Comparison of ENCODE assay signal across 8 mouse cellular contexts in the genomic region with DNA sequence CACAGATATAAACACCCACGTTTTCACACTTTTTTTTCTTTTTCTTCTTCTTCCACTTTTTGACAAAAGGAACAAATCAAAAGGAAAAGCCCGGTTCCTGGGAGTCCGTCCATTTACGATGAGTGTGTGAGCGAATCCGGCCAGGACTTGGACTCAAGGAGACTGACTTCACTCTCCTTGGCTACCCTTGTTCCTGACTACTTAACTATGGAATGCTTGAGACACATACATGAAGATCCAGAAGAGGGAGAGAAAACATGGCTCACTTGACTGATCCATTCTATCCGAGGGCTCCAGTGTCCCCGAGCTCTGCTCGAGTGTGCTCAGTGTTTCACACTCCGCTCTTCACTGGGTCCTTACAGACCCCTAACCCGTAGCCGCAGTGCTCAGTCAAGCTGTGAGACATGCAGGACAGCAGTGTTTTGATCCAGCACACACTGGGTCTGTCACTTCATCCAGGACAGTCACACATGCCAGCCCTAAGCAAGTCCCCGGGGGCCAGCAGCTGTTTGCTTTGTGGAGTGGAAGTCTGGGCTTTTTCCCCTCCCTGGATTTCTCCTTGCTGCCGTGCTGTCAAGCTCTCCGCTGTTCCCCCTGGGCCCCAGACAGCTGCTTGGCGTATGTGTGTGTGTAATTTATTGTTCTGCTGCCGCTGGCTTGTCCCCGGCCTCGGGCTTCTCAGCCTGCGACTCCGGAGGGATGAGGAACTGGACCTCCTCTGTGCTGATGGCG. TPM values are rescaled to one million over a fixed set of nuclear protein-coding genes. Genes with fewer than 3 reads are reported as not detected.
DNase-seq lines count a peak whose midpoint lies in the region; ATAC-seq lines count a peak whose summit lies in the region.

No protein-coding gene starts in this region.

- peak; percentile 8 for DNase-seq in urinary bladder, postnatal 25 days (ENCODE audit: low spot score)
- DNase-seq in urinary bladder, adult 2 months (ENCODE audit: low spot score): no peak
- DNase-seq in heart, adult 11 months: peak; percentile 97
- DNase-seq in retina, postnatal 1 day: peak; percentile 66
- no peak for DNase-seq in layer of hippocampus, adult 9-10 months (ENCODE audit: low spot score)
- no peak for DNase-seq in right cerebral cortex, postnatal 14 days

- peaks cover 8% of the 10 kb centered on the region; the same call in 1 of the 2 replicates for H3K4me1 ChIP-seq in intestine, embryonic 15.5 days (replicated peaks)

- H3K4me3 ChIP-seq in intestine, embryonic 15.5 days (replicated peaks): no peak overlapping the region

- H3K27me3 ChIP-seq in intestine, embryonic 15.5 days (replicated peaks): no peaks in the 10 kb centered on the region

- peak overlapping the region; percentile 37 for H3K4me2 ChIP-seq in intestine, embryonic 15.5 days (replicated peaks)

- peak; percentile 40; the same call in 1 of the 2 replicates for ATAC-seq in intestine, embryonic 15.5 days
- no peak for ATAC-seq in erythroblast, adult 5-6 weeks (replicated peaks; ENCODE audit: low FRiP score, poor library complexity, severe bottlenecking)

- no peaks in the 10 kb centered on the region for H3K9me3 ChIP-seq in intestine, embryonic 15.5 days

- H3K27ac ChIP-seq in intestine, embryonic 15.5 days: peak overlapping the region; percentile 70

- H3K36me3 ChIP-seq in intestine, embryonic 15.5 days: peaks cover 19% of the 10 kb centered on the region; the same call in 1 of the 2 replicates

- no peak overlapping the region for H3K9ac ChIP-seq in intestine, embryonic 15.5 days

- 44% methylated on average over 22 of the region's 22 CpGs for WGBS in intestine, embryonic 15.5 days

RNA-seq across cellular contexts. Expression of a gene that starts 10.6 kb away (rescaled TPM):
- 18.8 and 19.3 TPM in 2 replicates for polyA plus RNA-seq in urinary bladder, adult 2 months (2012; rRNA removed)
- polyA plus RNA-seq in intestine, embryonic 15.5 days (2015; fragmentation: Nextera tagmentation; extraction: Ambion mirVana): 30.4 and 30.6 TPM in 2 replicates
- 1.9 and 8.8 TPM in 2 replicates for total RNA-seq in erythroblast, adult 5-6 weeks (2015; ENCODE audit: low replicate concordance)
- total RNA-seq in erythroblast, adult 5-6 weeks (2017; ENCODE audit: low replicate concordance): 4.9 and 7.5 TPM in 2 replicates

RNA-seq across cellular contexts. Expression of a gene that starts 16.0 kb away (rescaled TPM):
- polyA plus RNA-seq in urinary bladder, adult 2 months (2012; rRNA removed): 2.9 and 3.5 TPM in 2 replicates
- polyA plus RNA-seq in intestine, embryonic 15.5 days (2015; fragmentation: Nextera tagmentation; extraction: Ambion mirVana): 4.8 and 4.9 TPM in 2 replicates
- total RNA-seq in erythroblast, adult 5-6 weeks (2015; ENCODE audit: low replicate concordance): 2.9 and 4.0 TPM in 2 replicates
- 2.3 and 2.5 TPM in 2 replicates for total RNA-seq in erythroblast, adult 5-6 weeks (2017; ENCODE audit: low replicate concordance)

RNA-seq across cellular contexts. Expression of a gene that starts 28.4 kb away (rescaled TPM):
- 0.22 and 0.37 TPM in 2 replicates for polyA plus RNA-seq in urinary bladder, adult 2 months (2012; rRNA removed)
- 41.9 and 53.7 TPM in 2 replicates for polyA plus RNA-seq in intestine, embryonic 15.5 days (2015; fragmentation: Nextera tagmentation; extraction: Ambion mirVana)
- 25.9 and 29.8 TPM in 2 replicates for total RNA-seq in erythroblast, adult 5-6 weeks (2015; ENCODE audit: low replicate concordance)
- 47.8 and 56.3 TPM in 2 replicates for total RNA-seq in erythroblast, adult 5-6 weeks (2017; ENCODE audit: low replicate concordance)

Comparison
In these comparisons a context has a peak if more than half of its experiments do, and no peak if none do; other contexts are left out.
1. DNase-seq: peak in urinary bladder, postnatal 25 days (single experiment), heart, adult 11 months (single experiment) and retina, postnatal 1 day (single experiment); none in urinary bladder, adult 2 months (single experiment), layer of hippocampus, adult 9-10 months (single experiment) and right cerebral cortex, postnatal 14 days (single experiment).
2. RNA of a gene that starts 28.4 kb away (polyA plus RNA-seq): 41.9 to 53.7 TPM in intestine, embryonic 15.5 days; 0.22 to 0.37 TPM in urinary bladder, adult 2 months; every median in the first group is over 10 times any median in the second.